Mouse (Mus musculus) embryo, embryonic 11 days (tissue): ENCODE measurements at regions not wholly inside any gene's neighbourhood (a gene's known extent, or its start where the extent isn't known, plus 50 kb on each side); places are given as distances from the start of the nearest gene placed in this dataset.
A peak's percentile ranks its signal among the peaks of the same experiment; 100 is the strongest.

Experiments used
- DNase-seq: peaks from one replicate; pipeline ENCODE4 v3.0.0-alpha.2; 2015

DNA sequence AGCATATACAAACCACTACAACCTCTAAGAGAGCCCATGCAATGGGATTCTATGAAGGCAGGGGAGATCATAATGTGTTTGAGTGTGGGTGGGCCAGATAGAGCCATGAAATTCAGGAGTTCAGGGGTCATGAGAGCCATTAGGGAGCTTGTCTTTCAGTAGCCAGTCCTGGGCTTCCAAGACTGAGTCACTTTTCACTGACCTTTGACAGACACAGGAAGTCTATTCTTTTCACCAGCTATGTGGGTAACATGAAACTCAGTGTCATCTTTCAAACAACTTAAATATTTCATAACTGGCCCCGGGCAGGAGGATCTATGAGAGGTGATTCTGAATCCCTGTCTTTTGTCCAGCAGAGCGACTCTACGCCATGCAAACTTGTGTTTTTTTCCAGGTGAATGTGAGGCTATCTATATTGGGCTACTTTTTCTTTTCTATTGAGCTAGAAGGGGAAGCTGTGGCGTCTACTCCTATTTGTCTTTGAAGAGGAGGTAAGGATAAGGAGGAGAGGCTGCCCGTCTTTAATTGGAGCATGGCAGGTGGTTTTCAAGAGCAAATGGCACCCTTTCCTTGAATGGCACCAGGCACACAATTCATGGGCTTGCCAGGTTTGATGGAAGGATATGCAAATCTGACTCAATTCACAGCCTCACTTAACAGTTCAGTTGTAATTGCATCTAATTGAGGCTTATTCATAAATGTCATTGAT is 95.6 kb upstream of the Chd2 start:
- DNase-seq: peak; percentile 52

- no peak for DNase-seq
These were observed 93.8 kb upstream of the Chd2 start for GRCm38 (mm10) chr7:73635422-73635821.

DNA sequence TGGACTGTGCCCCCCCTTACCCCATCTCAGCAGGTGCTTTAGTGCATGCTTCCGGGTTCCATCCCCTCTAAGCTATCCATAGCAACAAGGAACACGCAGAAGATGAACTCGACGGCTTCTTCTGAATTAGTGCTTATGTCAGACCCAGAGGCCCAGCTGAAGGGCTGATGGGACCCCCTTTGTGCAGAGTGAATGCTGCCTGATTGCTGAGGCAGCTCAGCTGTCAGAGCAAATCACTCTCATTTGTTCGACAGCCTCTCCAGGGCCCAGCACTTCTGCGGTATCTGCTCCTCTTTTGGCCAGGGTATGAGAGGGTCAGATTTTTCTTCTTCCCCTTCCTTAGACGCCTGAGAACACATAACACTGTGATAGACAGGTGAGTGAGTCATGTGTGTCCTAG is 89.2 kb upstream of the Chd2 start:
- DNase-seq: peak; percentile 51

DNA sequence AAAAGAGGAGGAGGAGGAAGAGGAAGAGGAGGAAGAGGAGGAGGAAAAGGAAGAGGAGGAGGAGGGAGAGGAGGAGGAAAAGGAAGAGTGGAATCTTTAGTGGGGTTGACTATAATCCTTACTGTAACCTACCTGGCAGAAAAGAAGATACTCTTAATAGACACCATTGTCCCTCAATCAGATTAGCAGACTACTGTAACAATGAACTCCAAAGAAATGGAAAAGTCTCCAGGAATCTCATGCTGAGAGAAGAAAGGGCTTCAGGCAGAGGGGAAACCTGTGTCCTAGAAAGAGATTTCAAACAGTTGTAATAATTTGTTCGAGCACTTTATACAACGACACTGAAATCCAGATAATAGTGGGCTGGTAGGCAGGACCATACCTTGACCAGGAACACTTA is 87.6 kb upstream of the Chd2 start:
- no peak for DNase-seq

GRCm38 (mm10) chr7:73628071-73628470 is 86.4 kb upstream of the Chd2 start:
- DNase-seq: peak; percentile 92

DNA sequence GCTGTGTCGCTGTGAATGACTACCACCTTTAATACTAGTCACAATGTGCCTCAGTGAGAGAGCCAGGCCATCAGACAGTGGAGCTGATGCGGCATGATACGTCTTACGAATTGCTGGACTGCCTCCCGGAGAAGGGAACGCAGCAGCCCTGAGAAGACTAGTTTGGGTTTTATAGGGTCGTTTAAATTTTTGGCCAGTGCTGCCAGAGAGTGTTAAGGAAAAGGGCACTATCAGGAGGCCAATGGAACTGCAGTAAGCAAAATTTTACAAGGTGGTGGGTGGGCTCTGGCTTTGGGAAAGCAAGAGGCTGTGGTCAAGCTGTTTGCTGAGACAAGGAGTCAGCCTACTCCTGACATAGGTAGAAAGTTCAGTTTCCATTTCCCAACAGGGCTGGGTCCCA is 84.7 kb upstream of the Chd2 start:
- DNase-seq: no peak

DNA sequence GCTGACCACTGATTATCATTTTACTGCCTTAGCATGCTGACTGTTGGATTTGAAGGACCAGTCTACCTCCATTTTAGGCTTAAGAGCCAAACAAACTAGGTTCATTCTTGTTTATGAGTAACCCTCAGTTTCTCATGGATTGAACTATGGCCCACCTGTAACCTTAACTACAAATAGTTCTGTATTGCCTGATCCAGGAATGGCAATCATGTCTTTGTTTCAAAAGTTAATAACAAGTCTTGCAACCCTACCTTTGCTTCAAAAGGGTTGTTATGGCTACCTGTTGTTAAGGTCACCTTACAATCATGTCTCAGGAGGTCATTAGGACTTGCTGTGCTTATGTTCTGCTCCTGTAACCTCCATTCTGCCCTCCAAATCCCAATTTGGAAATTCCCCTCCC is 84.0 kb upstream of the Chd2 start:
- DNase-seq: no peak

- no peak for DNase-seq
These were observed 83.4 kb upstream of the Chd2 start for GRCm38 (mm10) chr7:73624992-73625391.

GRCm38 (mm10) chr7:73624093-73624600 is 82.5 kb upstream of the Chd2 start:
- no peak for DNase-seq

DNA sequence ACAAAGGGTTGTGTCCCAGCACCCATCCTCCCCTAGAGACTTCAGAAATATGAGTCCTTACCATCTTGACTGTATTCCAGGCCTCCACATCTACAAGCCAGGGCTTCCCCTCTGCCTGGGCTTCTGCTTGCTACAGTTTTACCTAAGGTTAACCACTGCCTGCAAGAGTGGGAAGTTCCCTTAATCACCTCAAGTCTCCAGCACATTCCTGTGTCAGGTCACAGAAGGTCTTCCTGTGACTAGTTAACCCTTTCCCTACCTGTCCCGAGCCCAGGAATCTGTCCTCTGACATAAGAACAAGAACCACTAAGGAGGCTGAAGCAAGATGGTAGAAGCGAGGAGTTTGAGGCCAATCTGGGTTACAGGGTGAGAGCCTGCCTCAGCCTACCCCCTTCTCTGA is 80.8 kb upstream of the Chd2 start:
- peak; percentile 26 for DNase-seq

GRCm38 (mm10) chr7:73620341-73620740 is 78.7 kb upstream of the Chd2 start:
- no peak for DNase-seq

GRCm38 (mm10) chr7:73618758-73619416 is 77.3 kb upstream of the Chd2 start:
- DNase-seq: no peak

DNA sequence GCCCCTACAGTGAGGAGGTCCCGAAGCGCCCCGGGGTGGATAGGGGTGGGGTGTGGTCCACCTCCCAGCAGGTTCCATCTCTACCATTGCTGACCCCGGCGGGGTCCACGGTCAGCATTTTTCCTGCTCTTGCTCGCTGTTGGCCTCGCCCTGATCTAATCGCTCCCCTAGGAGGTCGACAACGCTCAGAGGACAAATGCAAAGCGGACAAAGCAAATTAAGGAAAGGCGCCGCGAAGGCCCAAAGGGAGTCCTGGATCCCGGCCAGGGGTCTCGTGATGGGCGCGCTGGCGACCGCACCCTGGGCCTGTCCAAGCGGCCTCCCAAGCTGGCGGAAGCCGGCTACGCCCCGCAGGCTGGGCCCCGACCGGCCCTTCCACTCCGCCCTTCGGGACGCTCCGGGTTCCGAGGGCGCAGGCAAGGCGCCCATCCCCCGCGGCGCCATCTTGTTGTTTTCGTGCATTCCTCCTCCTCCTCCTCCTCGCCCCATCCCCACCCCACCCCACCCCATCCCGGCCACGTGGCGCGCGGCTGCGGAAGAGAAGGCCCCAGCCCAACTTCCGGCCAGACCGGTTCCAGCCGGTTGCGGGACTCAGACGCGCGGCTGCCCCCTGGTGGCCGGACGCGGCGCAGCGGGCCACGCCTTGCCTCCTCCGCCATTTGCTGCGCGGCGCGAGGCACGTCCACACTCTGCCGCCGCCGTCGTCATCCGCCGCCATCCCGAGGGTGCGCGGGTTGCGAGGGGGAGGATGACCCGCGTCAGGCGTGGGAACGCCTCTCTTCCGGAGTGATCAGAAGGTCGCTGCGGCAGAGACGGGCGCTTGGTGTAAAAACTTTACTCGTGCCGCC is 76.5 kb upstream of the Chd2 start:
- peak; percentile 97 for DNase-seq

DNA sequence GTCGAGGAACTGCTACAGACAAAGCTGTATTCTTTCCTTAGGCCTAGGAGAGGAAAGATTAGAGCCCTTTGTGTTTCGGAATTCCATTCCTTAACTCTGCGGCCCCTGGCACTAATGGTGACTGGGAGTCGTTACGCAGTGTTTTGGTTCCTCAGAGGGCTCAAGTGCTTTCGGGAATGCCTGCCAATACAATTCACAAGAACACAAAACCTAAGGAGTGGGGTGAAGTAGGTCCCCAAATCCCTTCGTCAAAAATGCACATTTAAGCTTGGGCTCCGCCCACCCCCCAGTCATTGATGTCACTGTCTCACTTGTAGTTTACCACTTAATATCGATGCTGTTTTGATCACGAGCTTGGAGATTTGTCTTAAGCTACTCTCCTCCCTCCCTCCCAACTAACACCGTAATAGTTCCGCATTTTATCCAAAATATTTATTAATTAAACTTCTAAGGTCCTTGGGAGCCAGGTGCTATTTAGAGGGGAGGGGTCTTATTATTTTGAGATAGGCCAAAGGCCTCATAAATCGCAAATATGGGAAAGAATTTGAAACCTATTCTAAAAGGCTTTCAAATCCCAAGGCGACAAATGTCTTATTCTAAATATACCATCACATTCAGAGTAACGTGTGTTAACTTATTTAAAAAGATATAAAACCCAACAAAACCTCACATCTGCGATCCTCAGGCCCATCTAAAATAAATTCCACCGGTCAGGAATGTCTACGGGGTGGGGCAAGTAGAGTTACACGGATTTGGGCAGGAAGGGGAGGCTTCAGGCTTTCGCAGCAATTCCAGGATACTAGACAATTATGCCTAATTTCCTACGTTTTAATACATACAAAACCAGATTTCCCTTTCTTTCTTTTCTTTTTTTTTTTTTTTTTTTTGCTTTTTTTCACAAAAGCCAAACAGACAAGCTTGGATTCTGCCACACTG is 75.6 kb upstream of the Chd2 start:
- peak; percentile 77 for DNase-seq

DNA sequence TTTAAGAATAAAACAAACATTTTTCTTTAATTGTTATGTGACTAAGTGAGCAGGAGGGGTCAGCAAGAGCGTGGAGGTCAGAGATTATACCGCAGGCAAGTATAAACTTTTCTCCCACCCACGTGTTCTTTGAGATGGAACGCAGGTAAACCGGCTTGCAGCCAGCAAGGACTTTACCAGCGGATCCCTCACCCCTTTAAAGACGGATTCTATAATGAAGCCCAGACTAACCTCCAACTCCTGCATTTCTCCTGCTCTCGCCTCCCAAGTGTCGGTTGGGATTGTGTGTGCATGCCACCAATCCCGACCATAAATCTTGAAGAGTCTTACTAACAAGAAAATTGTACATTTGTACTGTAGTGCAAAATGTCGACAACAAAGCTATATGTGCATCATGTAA is 74.4 kb upstream of the Chd2 start:
- DNase-seq: no peak

DNA sequence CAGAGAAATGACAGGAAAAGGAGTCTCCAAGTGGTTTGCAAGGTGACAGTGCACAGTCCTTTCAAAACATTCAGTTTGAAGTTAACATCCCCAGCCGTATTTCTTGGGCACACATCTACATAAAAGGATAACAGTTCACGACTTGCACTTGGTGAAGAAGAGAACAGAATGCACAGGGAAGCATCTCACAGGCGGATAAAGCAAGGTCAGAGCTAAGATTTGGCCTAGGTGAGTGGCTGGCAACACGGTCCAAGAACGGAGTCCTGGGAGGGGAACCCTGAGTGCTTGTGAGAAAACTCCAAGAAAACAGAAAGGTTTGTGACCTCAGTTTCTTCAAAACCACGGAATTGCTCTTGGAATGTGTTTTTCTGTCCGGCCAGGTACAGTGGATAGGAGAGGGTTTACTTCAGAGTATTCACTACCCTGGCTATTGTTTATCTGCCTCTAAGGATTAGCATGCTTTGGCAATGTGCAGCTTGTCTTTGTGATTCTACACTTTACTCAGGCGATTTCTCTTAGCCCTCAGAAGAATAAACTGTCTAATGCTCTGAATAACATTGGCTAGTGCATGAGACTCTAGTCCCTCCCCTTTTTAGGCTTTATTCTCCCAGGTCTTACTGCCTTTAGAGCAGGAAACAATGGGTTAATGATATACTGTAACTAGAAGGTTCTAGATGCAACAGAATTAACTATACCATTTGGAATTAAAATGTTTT is 73.4 kb upstream of the Chd2 start:
- no peak for DNase-seq

DNA sequence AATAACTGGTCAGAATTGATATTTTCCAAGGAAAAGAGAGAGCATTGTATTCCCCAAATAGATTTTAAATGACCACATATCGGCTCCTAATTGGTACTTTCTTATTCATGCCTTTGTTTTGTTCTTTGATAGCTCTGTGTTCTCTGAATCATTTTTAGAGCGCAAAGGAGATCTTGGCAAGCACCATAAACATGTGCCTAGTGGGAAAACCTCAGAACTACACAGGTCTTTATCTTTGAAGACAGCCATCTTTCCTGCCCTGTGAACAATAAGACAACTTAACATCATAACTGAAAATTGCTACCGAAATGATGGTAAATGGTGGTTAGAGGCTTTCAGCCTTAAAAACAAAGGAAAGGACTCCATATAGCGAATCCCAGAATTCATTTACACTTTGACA is 72.7 kb upstream of the Chd2 start:
- no peak for DNase-seq

DNA sequence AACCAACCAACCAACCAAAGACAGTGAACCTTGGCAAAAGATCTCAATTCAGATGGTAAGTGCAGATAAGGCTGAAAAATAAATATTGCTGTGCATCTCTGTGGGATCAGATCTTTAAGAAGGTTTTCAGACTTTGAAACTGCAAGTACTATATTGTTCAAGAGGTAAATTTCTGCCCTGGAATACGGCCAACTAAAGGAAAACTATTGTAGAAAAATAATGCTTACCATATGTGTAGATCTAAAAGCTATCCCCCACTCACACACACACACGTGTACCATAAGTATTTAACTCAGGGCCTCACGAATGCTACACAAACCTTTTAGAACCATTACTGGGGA is 71.1 kb upstream of the Chd2 start:
- DNase-seq: no peak

GRCm38 (mm10) chr7:73611866-73612751 is 70.5 kb upstream of the Chd2 start:
- DNase-seq: no peak

GRCm38 (mm10) chr7:73608804-73609275 is 67.2 kb upstream of the Chd2 start:
- no peak for DNase-seq
